Mouse (Mus musculus) limb, embryonic 10.5 days (tissue): ENCODE results near the gene Ppef1. TPM values are rescaled to one million over a fixed set of nuclear protein-coding genes. Genes with fewer than 3 reads are reported as not detected.
A peak's percentile ranks its signal among the peaks of the same experiment; 100 is the strongest.
"Not testable (repeated sequence)": the region's sequence is repeated elsewhere in the genome, so short reads cannot be mapped to it uniquely, and the experiment has no call there.

Experiments used
- DNase-seq: peaks from one replicate; pipeline ENCODE4 v3.0.0-alpha.2; 2017; ENCODE audit warnings: low spot score
- H3K27ac ChIP-seq: fragments of 300-500 bp; sonication (generic); 2 replicates; pipeline ENCODE4 v1.5.1; 2016; ENCODE audit warnings: mild to moderate bottlenecking
- H3K27me3 ChIP-seq: fragments of 300-500 bp; sonication (generic); 2 replicates; pipeline ENCODE4 v1.6.1; 2016; ENCODE audit warnings: low read depth, mild to moderate bottlenecking; ENCODE audit not compliant: poor library complexity, severe bottlenecking
- H3K36me3 ChIP-seq: fragments of 300-500 bp; sonication (generic); 2 replicates; pipeline ENCODE4 v1.6.1; 2016; ENCODE audit warnings: mild to moderate bottlenecking, moderate library complexity
- H3K4me1 ChIP-seq: fragments of 300-500 bp; sonication (generic); 2 replicates; pipeline ENCODE4 v1.6.1; 2016
- H3K4me3 ChIP-seq: fragments of 300-500 bp; sonication (generic); 2 replicates; pipeline ENCODE4 v1.5.1; 2016; ENCODE audit warnings: mild to moderate bottlenecking, moderate library complexity
- H3K9me3 ChIP-seq: fragments of 300-500 bp; sonication (generic); replicated peaks from 2 replicates; pipeline ENCODE4 v1.6.1; 2016; ENCODE audit warnings: mild to moderate bottlenecking
- WGBS: fragments of 180-500 bp; shearing (Covaris S2); methylation state at CpG from one replicate; pipeline ENCODE4 v1.1.7; 2016; 5-methylcytosine and 5-hydroxymethylcytosine counted together
- polyA plus RNA-seq: library from polyadenylated mRNA; unstranded; fragments of >200 nt; fragmentation: Nextera tagmentation; extraction: Ambion mirVana; gene quantifications from 2 replicates; pipeline ENCODE4 v1.2.1, GENCODE M21; 2016

The Ppef1 gene
- 0.08 TPM in 1 of 2 replicates, not detected in the other for polyA plus RNA-seq

DNA sequence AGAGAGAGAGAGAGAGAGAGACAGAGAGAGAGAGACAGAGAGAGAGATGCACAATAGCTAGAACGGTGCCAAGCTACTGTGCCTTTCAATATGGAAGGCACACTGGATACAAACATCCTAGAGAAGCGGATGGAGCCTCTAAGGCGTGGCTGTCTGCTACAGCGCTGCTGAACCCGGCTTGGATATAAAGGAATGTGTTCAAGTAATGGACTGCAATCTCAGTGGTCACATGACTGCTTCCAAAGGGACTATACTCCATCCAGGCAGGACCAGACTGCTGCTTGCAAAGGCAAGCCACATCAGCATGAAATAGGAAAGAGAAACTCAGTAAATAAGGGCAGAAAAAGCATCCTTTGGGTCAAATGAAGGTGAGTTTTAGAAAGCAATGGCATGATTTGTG, at the start of gene Ppef1:
Gene Ppef1 (minus strand): TSS at position 116 of the 400 bp plus-strand sequence.
- Histone ChIP-seq H3K27me3 (peaks cover 91% of the 10 kb centered on the region), H3K9me3 (no peaks in the 10 kb centered on the region), H3K27ac (no peak within 1 kb of the TSS), H3K36me3 (no peaks in the 10 kb centered on the region), H3K4me3 (no peak within 1 kb of the TSS), H3K4me1 (no peaks in the 10 kb centered on the region)
- DNase-seq, result no peak
- WGBS, result 83% methylated on average over 5 of the region's 5 CpGs

DNA sequence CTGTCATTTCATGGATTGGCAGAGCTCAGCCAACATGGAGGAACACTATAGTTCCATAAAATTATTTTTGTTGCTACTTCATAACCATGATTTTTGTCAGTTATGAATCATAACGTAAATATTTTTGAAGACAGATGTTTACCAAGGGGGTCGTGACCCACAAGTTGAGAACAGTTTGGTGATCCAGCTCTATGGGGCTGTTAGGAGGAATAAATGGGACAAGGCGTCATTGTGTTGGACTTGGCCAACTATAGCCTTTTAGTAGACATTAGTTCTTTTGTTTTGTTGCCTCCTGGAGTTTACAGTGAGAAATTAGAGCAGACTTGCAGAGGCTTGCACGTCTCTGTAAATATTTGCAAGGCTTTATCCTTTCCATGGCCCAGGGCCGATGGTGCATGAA, 46.7 kb upstream of the Ppef1 start:
- no peaks in the 10 kb centered on the region for H3K4me1 ChIP-seq
- peaks cover 92% of the 10 kb centered on the region for H3K27me3 ChIP-seq
- DNase-seq, result no peak
- H3K36me3 ChIP-seq, result no peaks in the 10 kb centered on the region
- no peak overlapping the region for H3K27ac ChIP-seq
- 85% methylated on average over 5 of the region's 5 CpGs for WGBS
- no peaks in the 10 kb centered on the region for H3K9me3 ChIP-seq
- H3K4me3 ChIP-seq, result no peak overlapping the region

DNA sequence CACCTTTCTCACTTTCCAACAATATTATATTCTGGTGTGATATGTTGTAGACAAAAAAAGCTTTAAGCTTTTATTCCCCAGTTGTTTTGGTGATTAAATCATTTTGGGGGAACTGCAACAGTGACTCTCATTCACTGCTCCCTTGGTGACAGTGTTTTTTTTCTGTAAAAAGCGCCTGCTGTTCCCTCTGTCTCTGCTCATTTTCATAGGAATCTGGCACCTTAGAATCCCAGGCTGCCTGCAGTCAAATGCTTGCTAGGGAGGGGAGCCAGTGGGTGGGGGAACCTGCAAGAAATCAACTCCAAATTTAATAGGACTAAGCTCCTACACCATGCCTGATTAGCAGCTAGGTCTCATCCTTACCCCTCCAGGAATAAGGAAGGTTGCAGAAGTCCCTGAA, 37.5 kb upstream of the Ppef1 start:
- Histone ChIP-seq H3K9me3 (no peaks in the 10 kb centered on the region), H3K4me3 (no peak overlapping the region), H3K27me3 (peaks cover 89% of the 10 kb centered on the region), H3K36me3 (no peaks in the 10 kb centered on the region), H3K27ac (no peak overlapping the region), H3K4me1 (no peaks in the 10 kb centered on the region)
- no peak for DNase-seq
- 10% methylated on average over 1 of the region's 1 CpGs for WGBS

DNA sequence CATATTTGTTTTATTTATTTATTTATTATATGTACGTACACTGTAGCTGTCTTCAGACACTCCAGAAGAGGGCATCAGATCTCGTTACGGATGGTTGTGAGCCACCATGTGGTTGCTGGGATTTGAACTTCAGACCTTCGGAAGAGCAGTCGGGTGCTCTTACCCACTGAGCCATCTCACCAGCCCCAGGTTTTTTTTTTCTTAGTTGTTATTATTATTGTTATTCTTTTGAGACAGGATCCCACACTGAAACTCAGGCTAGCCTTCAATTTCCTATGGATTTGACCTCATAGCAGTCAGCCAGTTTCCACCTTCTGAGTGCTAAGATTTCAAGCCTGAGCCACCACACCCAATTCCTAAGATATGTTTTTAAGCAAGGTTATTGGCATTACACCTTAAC, 34.1 kb upstream of the Ppef1 start:
- H3K36me3 ChIP-seq, H3K27ac ChIP-seq, H3K4me3 ChIP-seq, DNase-seq, H3K4me1 ChIP-seq, H3K9me3 ChIP-seq: not testable (repeated sequence)
- peaks cover 95% of the 10 kb centered on the region for H3K27me3 ChIP-seq
- WGBS, result 88% methylated on average over 5 of the region's 5 CpGs

DNA sequence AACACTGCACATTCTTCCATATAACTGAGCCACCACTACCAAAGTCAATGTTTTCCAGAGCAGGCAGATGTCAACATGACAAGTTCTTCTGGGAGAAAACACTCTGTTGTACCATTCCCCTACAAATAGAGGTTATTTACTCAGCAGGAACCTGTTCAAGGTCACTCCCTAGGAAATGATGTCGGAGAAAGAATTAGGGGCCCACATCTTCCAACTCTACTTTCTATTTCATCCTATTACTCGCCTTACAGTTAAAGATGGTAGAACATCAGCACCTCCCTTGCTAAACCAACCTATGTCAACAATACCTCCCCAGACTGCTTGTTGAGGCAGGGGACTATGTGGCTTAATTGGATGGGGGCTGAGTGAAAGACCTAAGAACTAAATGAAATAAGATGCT, 32.1 kb upstream of the Ppef1 start, which contains the start of gene Rs1:
Gene Rs1 (plus strand): TSS at position 301 of the 400 bp plus-strand sequence.
- WGBS, result 88% methylated on average over 2 of the region's 2 CpGs
- Histone ChIP-seq H3K27me3 (peaks cover 92% of the 10 kb centered on the region), H3K4me1 (no peaks in the 10 kb centered on the region), H3K9me3 (no peaks in the 10 kb centered on the region), H3K4me3 (peak within 1 kb of the TSS; percentile 54; the same call in 1 of the 2 replicates), H3K36me3 (no peaks in the 10 kb centered on the region), H3K27ac (no peak within 1 kb of the TSS)
- DNase-seq, result no peak

DNA sequence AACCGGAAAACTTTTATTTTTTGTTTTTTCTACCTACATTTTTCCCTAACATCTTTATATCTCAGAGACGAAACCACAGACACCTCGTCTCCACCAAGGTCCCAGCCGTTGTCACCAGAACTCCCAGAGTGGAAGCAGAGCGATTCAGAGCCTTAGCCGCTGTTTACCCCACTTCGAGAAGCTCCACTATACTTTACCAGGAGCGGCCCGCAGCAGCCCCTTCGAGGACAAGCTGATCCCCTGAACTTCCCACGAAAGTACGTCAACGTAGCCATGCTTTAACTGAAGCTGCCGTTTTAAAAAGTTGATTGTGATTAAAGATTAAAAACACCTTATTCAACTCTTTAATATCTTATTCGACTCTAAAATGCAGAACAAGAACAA, 30.7 kb upstream of the Ppef1 start:
- H3K27ac ChIP-seq, result no peak overlapping the region
- WGBS, result 29% methylated on average over 15 of the region's 15 CpGs

DNA sequence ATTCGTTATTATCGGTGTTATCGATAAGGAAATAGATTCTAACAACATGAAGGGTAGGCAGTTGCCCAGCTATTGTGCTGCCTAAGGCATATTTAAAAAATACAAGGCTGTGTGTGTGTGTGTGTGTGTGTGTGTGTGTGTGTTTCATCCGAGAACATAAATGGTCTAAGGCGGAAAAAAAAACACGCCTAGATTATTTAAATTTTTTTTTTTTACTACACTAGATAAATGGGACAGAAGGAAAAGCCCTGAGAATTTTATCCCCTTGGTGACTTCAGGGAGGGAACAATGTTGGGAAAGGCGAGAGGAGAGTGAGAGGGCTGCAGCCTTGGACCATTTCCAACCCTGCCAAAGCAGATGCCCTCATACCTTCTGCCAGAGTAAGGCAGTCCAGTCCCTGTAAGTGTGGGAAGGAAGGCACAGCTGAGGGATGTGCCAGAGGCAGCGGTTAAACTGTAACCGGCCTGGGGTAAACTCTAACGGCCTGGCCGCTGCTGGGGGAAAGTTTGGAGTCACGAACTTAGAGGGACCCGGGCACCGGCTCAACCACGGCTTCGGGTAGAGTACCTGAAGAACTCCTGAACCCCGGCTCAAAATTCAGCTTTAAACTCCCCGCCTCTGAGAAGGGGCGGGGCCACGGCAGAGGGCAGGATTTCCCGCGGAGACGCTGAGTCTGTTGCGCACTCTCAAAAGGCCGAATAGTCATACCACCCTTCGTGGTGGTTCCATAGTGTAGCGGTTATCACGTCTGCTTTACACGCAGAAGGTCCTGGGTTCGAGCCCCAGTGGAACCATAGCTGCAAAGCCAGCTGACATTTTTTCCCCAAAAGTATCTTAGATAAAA, 30.0 kb upstream of the Ppef1 start:
- WGBS, result 23% methylated on average over 30 of the region's 30 CpGs
- no peak overlapping the region for H3K27ac ChIP-seq
- H3K27me3 ChIP-seq, result peaks cover 90% of the 10 kb centered on the region
- H3K9me3 ChIP-seq, result no peaks in the 10 kb centered on the region
- peak overlapping the region; percentile 54 for H3K4me3 ChIP-seq
- H3K4me1 ChIP-seq, result no peaks in the 10 kb centered on the region
- peak; percentile 88 for DNase-seq
- no peaks in the 10 kb centered on the region for H3K36me3 ChIP-seq

More for the DNA sequence above, 30.7 kb upstream of the Ppef1 start:
- Histone ChIP-seq H3K4me1 (no peaks in the 10 kb centered on the region), H3K27me3 (peaks cover 90% of the 10 kb centered on the region), H3K4me3 (peak overlapping the region; percentile 54), H3K36me3 (no peaks in the 10 kb centered on the region), H3K9me3 (no peaks in the 10 kb centered on the region)
- no peak for DNase-seq

DNA sequence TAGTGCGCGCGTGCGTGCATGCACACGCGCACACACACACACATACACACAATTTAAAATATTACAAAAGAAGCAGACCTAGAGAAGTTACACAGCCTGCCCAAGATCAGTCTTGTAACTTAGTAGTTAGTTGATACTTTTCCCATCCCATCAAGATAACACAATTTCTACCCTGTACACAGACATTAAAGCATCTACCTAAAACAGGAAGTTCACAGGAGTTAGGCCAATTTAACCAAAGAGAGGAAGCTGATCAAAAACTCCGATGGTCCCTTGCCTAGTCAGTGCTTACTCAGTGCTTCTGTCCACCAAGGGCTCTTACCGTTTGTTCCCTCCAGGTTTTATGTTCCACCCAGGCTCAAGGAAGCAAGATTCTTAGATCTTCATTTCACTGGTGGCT, 15.2 kb upstream of the Ppef1 start:
- 96% methylated on average over 8 of the region's 8 CpGs for WGBS
- H3K4me1 ChIP-seq, result no peaks in the 10 kb centered on the region
- H3K36me3 ChIP-seq, result no peaks in the 10 kb centered on the region
- H3K4me3 ChIP-seq, result no peak overlapping the region
- H3K9me3 ChIP-seq, result no peaks in the 10 kb centered on the region
- no peak overlapping the region for H3K27ac ChIP-seq
- no peak for DNase-seq
- peaks cover 78% of the 10 kb centered on the region for H3K27me3 ChIP-seq

DNA sequence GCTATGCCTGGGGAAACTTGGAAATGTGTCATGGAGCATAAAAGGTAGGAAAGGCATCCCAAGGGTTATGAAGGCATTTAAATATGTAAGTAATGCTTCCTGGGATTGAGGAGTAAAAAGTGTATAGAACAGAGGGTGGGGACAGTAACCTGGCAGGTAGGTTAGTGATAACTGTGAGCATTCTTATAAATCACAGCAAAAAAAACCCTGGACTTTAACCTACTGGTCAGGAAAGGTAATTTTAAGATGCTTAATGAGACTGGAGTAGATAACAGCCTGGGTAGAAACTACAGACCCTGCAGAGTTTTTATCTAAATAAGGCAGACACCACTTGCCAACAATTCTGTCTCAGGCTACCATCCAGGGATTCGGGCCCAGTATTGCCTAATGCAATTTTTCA, 13.1 kb upstream of the Ppef1 start:
- Histone ChIP-seq H3K9me3 (no peaks in the 10 kb centered on the region), H3K4me3 (no peak overlapping the region), H3K27ac (no peak overlapping the region), H3K4me1 (no peaks in the 10 kb centered on the region), H3K36me3 (no peaks in the 10 kb centered on the region), H3K27me3 (peaks cover 69% of the 10 kb centered on the region)
- DNase-seq, result no peak
- 81% methylated on average over 1 of the region's 1 CpGs for WGBS

DNA sequence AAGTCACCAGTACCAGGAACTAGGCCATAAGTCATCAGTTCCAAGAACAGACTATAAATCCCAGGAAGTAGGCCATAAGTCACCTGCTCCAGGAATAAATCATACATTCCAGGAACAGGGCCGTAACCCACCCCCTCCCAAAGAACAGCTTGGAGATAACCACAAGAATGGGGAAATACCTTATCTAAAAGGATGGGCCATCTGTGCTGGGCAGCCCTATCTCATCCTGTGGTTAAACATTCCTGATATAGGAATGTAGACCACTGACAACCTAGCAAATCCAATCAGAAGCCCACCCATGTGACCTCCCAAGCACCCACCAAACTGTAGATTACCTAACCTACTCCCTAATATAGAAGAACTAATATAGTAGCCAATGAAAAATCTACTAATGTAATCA, 9.8 kb upstream of the Ppef1 start:
- 80% methylated on average over 1 of the region's 1 CpGs for WGBS

DNA sequence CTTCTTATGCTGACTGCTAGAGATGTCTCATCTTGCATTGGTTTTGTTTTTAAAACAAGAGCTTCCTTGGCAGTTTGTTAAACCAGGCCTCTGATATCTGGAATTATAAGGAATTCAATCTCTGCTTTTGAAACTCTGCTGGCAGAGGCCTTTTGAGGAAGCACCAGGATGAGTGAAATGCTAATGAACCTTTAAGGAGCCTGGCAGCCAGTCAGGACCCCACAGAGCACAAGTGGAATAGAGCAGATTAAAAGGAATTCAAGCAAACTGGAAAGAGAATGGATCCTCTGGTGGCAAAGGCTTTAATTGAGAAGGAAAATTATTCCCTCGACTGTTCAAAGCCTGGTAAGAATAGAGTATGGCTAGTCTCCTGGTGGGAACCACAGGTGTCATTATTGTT, 36.4 kb downstream of the Ppef1 start:
- Histone ChIP-seq H3K4me3 (no peak overlapping the region), H3K4me1 (no peaks in the 10 kb centered on the region), H3K27ac (no peak overlapping the region), H3K36me3 (no peaks in the 10 kb centered on the region), H3K9me3 (no peaks in the 10 kb centered on the region), H3K27me3 (peaks cover 87% of the 10 kb centered on the region)
- DNase-seq, result no peak
- 62% methylated on average over 1 of the region's 1 CpGs for WGBS

More for the DNA sequence above, 9.8 kb upstream of the Ppef1 start:
- H3K27ac ChIP-seq, result no peak overlapping the region
- no peaks in the 10 kb centered on the region for H3K4me1 ChIP-seq
- H3K27me3 ChIP-seq, result peaks cover 57% of the 10 kb centered on the region
- no peaks in the 10 kb centered on the region for H3K9me3 ChIP-seq
- H3K4me3 ChIP-seq, result no peak overlapping the region
- no peak for DNase-seq
- H3K36me3 ChIP-seq, result no peaks in the 10 kb centered on the region

DNA sequence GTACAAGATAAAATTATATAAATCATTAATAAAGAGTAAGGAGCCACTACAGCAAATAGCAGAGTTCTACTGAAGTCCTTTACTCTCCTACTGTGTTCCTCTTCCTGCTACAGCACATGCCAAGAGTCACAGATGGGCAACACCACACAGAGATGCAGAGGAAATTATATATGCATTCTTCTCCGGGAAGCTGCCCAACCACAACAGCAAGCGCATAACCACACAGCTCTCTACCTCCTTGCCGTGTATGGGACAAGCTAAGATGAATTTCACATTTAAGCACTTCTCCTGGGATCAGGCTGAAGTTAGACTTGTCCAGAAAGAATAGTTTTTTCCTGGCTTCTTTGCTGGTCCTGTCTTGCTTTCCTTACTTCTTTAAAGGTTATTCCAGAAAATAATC, 44.0 kb downstream of the Ppef1 start:
- DNase-seq, result no peak
- 92% methylated on average over 3 of the region's 3 CpGs for WGBS
- no peaks in the 10 kb centered on the region for H3K36me3 ChIP-seq
- peaks cover 80% of the 10 kb centered on the region for H3K27me3 ChIP-seq
- H3K4me1 ChIP-seq, result no peaks in the 10 kb centered on the region
- H3K27ac ChIP-seq, result no peak overlapping the region
- H3K4me3 ChIP-seq, result no peak overlapping the region
- H3K9me3 ChIP-seq, result no peaks in the 10 kb centered on the region

DNA sequence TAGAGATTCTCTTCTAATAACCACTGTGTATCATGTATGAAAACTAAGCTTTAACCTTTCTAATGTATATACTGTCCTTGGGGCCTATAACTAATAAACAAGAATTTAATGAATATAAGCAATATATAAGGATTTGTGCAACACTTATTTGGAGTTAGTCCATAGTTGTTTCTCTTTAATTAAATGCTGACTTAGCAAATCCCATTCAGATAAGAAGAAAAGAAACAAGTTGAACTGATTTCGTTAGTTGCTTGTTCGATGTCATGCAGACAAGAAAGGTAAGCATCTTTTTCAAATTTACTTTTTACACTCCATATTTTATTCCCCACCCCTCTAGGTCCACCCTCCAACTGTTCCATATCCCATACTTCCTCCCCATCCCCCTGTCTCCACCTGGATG, 45.5 kb downstream of the Ppef1 start:
- H3K27ac ChIP-seq, result no peak overlapping the region
- no peak overlapping the region for H3K4me3 ChIP-seq
- H3K27me3 ChIP-seq, result peaks cover 67% of the 10 kb centered on the region
- no peaks in the 10 kb centered on the region for H3K36me3 ChIP-seq
- H3K9me3 ChIP-seq, result no peaks in the 10 kb centered on the region
- DNase-seq, result no peak
- 87% methylated on average over 2 of the region's 2 CpGs for WGBS
- H3K4me1 ChIP-seq, result no peaks in the 10 kb centered on the region
